Mouse (Mus musculus) bone marrow, adult 2 months (tissue): Measurements from ENCODE around the gene Acad10. TPM values are rescaled to one million over a fixed set of nuclear protein-coding genes. Genes with fewer than 3 reads are reported as not detected.
A peak's percentile ranks its signal among the peaks of the same experiment; 100 is the strongest.
"Not testable (repeated sequence)": the region's sequence is repeated elsewhere in the genome, so short reads cannot be mapped to it uniquely, and the experiment has no call there.

Experiments used
- H3K27ac ChIP-seq: fragments of 200-500 bp; 2 replicates; pipeline ENCODE4 v1.5.1; 2012; ENCODE audit warnings: low read depth, mild to moderate bottlenecking, control low read depth, inconsistent platforms, low read length; ENCODE audit not compliant: control insufficient read depth, poor library complexity, insufficient read depth
- H3K4me1 ChIP-seq: fragments of 200-500 bp; 2 replicates; pipeline ENCODE4 v1.6.1; 2011; ENCODE audit warnings: low read length; ENCODE audit not compliant: control insufficient read depth, insufficient read depth
- H3K4me3 ChIP-seq: fragments of 200-500 bp; replicated peaks from 2 replicates; pipeline ENCODE3; 2011; ENCODE audit warnings: mild to moderate bottlenecking, low read depth, low read length, control low read depth; ENCODE audit not compliant: control insufficient read depth
- CTCF ChIP-seq: fragments of 200-500 bp; IDR thresholded peaks from 2 replicates; pipeline ENCODE4 v1.5.1; 2011; ENCODE audit warnings: low read length, control low read depth; ENCODE audit not compliant: control insufficient read depth, insufficient read depth
- POLR2A ChIP-seq: fragments of 200-500 bp; IDR thresholded peaks from 2 replicates; pipeline ENCODE4 v1.6.1; 2011; ENCODE audit warnings: low read depth, mild to moderate bottlenecking, control low read depth, low read length, borderline replicate concordance; ENCODE audit not compliant: control insufficient read depth
- WGBS: fragments of 180-500 bp; shearing (Covaris S2); methylation state at CpG from one replicate; pipeline ENCODE4 v1.1.7; 2018; 5-methylcytosine and 5-hydroxymethylcytosine counted together
- polyA plus RNA-seq: library from polyadenylated mRNA; stranded (reverse); fragments of >200 nt; gene quantifications from 2 replicates; pipeline ENCODE4 v1.2.4, GENCODE M21; 2011; ENCODE audit warnings: low replicate concordance; ENCODE audit not compliant: missing spikeins, insufficient read depth, insufficient read length

Acad10 gene
- polyA plus RNA-seq, 1 experiment, result 8.6 TPM

DNA sequence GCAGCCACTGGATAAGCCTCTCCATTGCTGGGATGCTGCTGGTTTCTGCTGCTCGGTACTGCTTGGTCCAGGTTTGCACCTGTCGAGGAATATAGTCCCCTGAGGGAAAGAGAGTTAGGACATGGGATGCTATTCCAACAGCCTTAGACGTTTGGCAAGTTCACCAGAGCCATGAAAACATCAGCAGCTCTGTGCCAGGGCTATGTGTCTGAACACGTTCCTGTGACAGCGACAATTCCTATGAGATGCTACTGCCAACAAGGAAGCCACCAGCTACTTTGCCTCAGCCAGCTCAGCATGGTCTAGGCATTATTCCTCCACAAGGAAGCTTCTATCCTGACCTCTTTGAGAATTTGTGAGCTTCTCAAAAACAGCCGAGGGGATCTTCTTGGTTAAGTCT is 23.0 kb downstream of the Acad10 start:
- TF ChIP-seq CTCF (no peak), POLR2A (no peak)
- no peak overlapping the region for H3K4me3 ChIP-seq
- 85% methylated on average over 6 of the region's 6 CpGs for WGBS

DNA sequence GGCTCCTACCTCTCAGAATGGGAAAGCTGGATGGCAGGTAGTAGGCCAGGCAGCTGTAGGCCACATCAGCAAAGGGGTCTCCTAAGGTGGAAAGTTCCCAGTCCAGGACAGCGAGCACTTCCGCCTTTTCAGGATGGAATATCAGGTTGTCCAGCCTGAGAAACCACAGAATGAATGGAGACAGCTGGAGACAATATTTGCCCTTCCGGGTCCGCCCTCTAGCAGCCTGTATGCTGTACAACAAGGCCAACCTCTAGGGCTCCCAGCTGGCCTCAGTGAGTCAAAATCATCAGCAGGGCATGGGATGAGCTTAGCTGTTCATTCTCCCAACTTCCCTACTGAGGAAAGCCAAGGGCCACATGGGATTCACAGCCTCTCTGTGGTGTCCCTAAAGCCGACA is 25.6 kb downstream of the Acad10 start:
- no peak for TF ChIP-seq POLR2A
- no peak for TF ChIP-seq CTCF
- 86% methylated on average over 5 of the region's 5 CpGs for WGBS
- H3K4me1 ChIP-seq, result no peaks in the 10 kb centered on the region
- no peak overlapping the region for H3K4me3 ChIP-seq
- H3K27ac ChIP-seq, result no peak overlapping the region

More for the DNA sequence above, 23.0 kb downstream of the Acad10 start:
- no peak overlapping the region for H3K27ac ChIP-seq
- H3K4me1 ChIP-seq, result no peaks in the 10 kb centered on the region

DNA sequence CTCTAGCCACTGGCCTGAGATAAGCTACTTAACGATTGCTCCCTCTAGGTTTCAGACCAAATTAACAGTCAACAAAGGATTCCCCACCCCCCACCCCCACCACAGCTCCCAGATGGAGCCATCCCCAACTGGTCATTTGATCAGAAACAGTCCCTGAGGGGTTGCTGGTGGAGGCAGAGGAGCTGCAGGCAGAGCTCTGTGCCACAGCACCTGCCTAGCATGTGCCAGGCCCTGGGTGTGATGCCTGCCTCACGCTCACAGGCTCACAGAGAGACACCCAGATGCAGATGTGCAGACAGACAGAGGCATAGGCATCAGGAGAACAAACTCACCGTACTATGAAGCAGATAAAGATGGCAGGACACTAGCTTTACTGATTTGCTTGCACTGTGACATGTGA is 27.5 kb downstream of the Acad10 start:
- 67% methylated on average over 3 of the region's 3 CpGs for WGBS
- Histone ChIP-seq H3K4me3 (no peak overlapping the region), H3K27ac (no peak overlapping the region), H3K4me1 (no peaks in the 10 kb centered on the region)
- no peak for TF ChIP-seq CTCF
- TF ChIP-seq POLR2A, result no peak

- not testable (repeated sequence) for H3K4me1 ChIP-seq, H3K4me3 ChIP-seq, H3K27ac ChIP-seq
- WGBS, result 74% methylated on average over 8 of the region's 9 CpGs
Measured at GRCm38 (mm10) chr5:121631106-121631647, 29.1 kb downstream of the Acad10 start.

DNA sequence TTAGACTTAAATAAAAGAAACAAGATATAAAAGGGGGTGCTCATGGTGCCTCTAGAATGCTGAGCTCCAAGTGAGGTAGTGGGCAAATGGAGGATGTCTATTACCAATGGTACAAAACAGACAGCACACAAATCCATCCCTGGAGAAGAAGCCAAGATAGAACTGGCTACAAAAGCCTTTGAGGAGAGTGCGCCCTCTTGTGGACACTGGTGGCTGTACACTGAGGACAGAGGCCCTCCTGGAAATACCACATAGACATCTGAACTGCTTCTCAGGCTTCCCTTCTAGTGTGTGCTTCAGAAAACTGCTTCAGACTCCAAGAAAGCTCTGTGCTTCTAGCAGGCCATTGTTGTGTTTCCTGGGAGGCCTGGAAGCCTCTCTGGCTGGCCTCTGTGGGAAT is 32.4 kb downstream of the Acad10 start:
- TF ChIP-seq POLR2A (no peak), CTCF (peak; percentile 87)
- WGBS, result 0% methylated on average over 1 of the region's 1 CpGs
- Histone ChIP-seq H3K4me1 (no peaks in the 10 kb centered on the region), H3K27ac (no peak overlapping the region), H3K4me3 (no peak overlapping the region)

GRCm38 (mm10) chr5:121623241-121623640 is 37.1 kb downstream of the Acad10 start:
- H3K4me3 ChIP-seq, result no peak overlapping the region
- WGBS, result 94% methylated on average over 3 of the region's 3 CpGs
- H3K4me1 ChIP-seq, result no peaks in the 10 kb centered on the region
- H3K27ac ChIP-seq, result no peak overlapping the region
- TF ChIP-seq CTCF (no peak), POLR2A (no peak)

GRCm38 (mm10) chr5:121621102-121621501 is 39.2 kb downstream of the Acad10 start:
- Histone ChIP-seq H3K27ac (no peak overlapping the region), H3K4me3 (no peak overlapping the region), H3K4me1 (no peaks in the 10 kb centered on the region)
- WGBS, result 86% methylated on average over 5 of the region's 5 CpGs
- no peak for TF ChIP-seq CTCF
- TF ChIP-seq POLR2A, result no peak

- H3K27ac ChIP-seq, result peak within 1 kb of the TSS; percentile 69
- TF ChIP-seq POLR2A, result peak; percentile 99
- TF ChIP-seq CTCF, result no peak
- no peaks in the 10 kb centered on the region for H3K4me1 ChIP-seq
- H3K4me3 ChIP-seq, result peak within 1 kb of the TSS; percentile 94
- WGBS, result under 1% methylated on average over 55 of the region's 58 CpGs
Measured at GRCm38 (mm10) chr5:121618592-121619513, 41.5 kb downstream of the Acad10 start, which contains the start of gene Acad12. Acad12 (minus strand) TSS chr5:121618938.

DNA sequence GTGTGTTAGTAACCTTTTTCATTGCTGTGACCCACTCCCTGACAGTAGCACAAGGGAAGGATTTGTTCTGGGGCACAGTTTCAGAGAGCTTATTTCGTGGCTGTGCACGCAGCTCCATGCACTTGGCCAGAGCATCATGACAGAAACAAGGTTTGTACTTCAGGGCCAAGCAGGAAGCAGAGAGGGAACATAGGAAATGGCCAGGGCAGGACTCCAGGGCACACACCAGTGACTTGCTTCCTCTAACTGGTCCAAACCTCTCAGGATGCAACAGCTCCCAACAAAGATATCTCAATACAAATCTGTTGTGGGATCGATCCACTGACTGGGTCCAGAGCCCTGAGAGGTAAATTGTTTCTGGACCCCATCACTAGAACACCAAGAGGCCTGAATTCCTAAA is 45.4 kb downstream of the Acad10 start:
- not testable (repeated sequence) for H3K4me1 ChIP-seq

GRCm38 (mm10) chr5:121612036-121612435 is 48.3 kb downstream of the Acad10 start:
- Histone ChIP-seq H3K4me3 (no peak overlapping the region), H3K27ac (no peak overlapping the region), H3K4me1 (no peaks in the 10 kb centered on the region)
- 80% methylated on average over 6 of the region's 6 CpGs for WGBS
- TF ChIP-seq POLR2A (no peak), CTCF (no peak)

More for the DNA sequence above, 45.4 kb downstream of the Acad10 start:
- WGBS, result 30% methylated on average over 3 of the region's 3 CpGs
- H3K27ac ChIP-seq, H3K4me3 ChIP-seq: not testable (repeated sequence)
